Mouse (Mus musculus) kidney, adult 8-10 months (tissue): ENCODE results near the gene Mmp2.

Experiments
- DNase-seq, 2 experiments: peaks; one replicate each; pipeline ENCODE4 v3.0.0; 2022

Mmp2 gene

DNA sequence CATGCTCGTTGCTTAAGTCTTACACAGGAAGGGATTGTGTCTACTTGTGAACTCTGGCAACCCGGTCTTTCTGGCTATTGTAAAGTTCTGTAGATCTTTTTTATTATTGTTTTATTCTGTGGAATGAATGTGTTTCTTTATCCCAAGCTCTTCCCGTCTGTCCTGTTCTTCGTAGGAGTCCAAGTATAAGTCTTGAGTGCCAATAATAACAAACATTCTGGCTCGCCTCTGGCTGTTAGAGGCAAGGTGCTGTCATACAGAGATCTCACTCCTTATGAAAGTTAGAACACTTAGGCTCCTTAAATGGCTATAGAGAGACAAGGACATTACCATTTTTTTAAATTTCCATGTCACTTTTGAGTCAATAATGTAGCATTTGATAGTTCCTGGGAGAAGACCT lies 69.5 kb downstream of the Mmp2 start:
- DNase-seq = no peak

DNA sequence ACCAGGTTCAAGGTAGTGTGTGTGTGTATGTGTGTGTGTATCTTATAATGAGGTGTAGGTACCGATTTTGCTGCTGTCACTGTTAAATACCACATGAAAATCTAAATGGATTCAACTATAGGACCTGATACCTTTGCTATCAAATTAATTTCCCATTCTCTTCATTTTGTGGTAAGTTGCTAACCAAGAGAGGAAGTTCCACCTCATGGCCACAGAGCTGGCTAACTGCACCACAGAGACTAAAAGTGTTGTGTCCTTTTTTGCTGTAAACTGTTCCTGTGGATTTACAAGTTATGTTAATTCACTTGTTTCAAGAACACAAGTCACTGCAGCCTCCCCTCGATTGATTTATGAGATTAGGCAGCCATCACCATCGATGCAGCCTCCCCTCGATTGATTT lies 70.7 kb downstream of the Mmp2 start:
- no peak for DNase-seq

DNA sequence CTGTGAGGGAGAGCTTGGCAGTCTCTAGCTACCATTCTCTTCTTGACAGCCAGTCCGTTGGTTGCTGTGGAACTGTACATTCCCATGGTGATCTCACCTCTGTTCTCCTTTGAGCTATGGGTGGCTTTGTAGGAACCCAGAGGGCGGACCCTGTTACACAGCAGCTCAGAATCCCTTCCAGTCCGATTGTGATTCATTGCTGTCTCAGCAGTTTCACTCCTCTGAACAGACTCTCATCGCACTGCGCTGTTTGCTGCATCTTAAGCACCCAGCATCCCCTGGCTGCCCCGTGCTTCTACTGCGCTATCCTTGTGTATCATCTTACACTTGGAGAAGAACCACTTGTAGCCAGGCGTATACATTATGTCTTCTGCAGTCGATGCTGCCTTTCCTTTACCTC lies 72.5 kb downstream of the Mmp2 start:
- DNase-seq = no peak

DNA sequence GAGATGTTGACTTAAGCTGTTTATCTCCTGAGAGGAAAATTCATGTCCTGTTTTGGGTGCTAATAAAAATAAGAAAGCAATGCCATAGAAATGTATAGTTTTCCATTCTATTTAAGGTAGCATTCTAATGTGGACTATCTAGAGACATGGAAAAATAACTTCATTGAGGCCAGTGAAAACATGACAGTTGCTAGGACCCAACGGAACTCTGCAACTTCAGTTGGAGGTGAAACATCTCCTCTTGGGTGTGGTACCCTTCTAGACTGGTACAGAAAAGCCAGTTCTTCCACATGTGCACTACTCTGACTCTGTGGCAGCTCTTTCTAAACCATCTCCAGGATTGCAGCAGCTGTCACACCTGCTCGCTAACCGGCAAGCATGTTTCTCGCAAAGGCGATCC lies 74.0 kb downstream of the Mmp2 start, which contains the start of gene Capns2:
Gene Capns2, plus strand, starts transcription at position 301 of the 400 bp plus-strand sequence.
- no peak for DNase-seq

DNA sequence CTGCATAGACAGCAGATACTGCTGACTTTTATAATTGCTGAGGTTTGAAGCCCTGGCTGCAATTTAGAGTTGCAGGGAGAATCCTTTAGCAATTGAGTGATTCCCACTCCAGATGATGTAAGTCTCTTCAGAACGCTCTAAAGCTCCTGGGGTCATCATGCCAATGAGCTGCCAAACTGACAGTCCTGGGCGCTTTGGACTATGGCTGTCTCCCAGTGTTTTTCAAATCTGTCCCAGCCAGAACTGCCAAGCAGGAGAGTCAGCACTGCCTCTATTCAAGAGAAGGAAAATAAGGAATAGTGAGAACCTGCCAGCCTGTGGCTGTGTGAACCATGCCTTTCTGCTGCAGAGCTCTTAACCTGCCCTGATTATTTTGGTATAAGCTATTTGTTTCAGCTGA lies 75.9 kb downstream of the Mmp2 start:
- DNase-seq = no peak
